Mouse (Mus musculus): ENCODE measurements around the gene Smim27. TPM values are rescaled to one million over a fixed set of nuclear protein-coding genes. Genes with fewer than 3 reads are reported as not detected.
A peak's percentile ranks its signal among the peaks of the same experiment; 100 is the strongest.

Gene Smim27
- polyA plus RNA-seq, 1 experiment from 2014 or later: 37.1 TPM

DNA sequence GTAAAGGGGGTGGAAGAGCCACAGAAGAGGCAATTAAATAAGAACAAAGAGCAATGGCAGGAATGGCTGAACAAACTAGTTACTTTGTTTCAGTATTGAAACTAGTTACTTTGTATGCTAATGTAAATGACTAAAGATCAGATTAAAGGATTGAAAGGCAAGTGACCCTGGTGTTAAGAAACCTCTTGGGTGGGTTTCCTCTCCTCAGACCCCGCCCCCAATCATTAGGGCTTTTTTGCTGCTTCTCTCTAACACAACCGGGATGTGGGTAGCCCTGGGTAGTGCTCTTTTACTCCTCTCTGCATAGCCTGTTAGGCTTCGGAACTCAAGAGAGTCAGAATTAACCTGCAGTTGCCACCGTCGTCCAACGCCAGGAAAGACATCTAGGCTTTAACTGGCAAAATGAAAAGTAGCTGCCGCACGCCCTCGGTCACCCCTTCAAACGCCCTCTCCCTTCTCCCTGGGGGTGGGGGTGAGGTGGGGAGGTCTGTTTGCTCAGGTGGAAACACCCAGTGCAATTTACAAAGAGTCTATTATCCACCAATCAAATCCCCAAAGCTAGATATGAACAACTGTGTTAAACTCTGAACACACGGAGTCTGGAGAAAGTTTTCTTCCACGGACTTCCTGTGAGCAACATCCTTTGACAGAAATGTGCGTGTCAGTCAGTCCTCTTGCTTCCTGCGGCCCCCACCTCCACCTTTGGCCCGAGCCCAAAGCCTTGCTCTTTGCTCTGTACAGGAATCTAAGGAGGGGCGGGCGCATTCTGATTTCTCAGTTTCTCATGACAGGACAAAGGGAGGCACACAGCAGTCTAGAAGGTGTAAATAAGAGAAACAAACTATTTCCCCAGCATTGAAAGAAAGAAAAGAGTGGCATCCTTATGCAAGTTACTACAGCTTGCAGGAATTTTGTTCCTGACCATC, 30.6 kb upstream of the Smim27 start:
- Histone ChIP-seq H3K36me3 (0 out of 2 replicates have a peak, but pooled peaks cover 3% of the 10 kb centered on the region), H3K27ac (peak overlapping the region; percentile 13), H3K9ac (peak overlapping the region; percentile 43; the same call in 1 of the 2 replicates), H3K9me3 (no peaks in the 10 kb centered on the region), H3K4me1 (peaks cover 13% of the 10 kb centered on the region), H3K4me2 (peak overlapping the region; percentile 72), H3K27me3 (no peaks in the 10 kb centered on the region), H3K4me3 (peak overlapping the region; percentile 59)
- peak; percentile 63; the same call in 1 of the 2 replicates for ATAC-seq (ENCODE audit: insufficient number of reproducible peaks, low FRiP score, low TSS enrichment, low read depth)
- 2% methylated on average over 17 of the region's 17 CpGs for WGBS

DNA sequence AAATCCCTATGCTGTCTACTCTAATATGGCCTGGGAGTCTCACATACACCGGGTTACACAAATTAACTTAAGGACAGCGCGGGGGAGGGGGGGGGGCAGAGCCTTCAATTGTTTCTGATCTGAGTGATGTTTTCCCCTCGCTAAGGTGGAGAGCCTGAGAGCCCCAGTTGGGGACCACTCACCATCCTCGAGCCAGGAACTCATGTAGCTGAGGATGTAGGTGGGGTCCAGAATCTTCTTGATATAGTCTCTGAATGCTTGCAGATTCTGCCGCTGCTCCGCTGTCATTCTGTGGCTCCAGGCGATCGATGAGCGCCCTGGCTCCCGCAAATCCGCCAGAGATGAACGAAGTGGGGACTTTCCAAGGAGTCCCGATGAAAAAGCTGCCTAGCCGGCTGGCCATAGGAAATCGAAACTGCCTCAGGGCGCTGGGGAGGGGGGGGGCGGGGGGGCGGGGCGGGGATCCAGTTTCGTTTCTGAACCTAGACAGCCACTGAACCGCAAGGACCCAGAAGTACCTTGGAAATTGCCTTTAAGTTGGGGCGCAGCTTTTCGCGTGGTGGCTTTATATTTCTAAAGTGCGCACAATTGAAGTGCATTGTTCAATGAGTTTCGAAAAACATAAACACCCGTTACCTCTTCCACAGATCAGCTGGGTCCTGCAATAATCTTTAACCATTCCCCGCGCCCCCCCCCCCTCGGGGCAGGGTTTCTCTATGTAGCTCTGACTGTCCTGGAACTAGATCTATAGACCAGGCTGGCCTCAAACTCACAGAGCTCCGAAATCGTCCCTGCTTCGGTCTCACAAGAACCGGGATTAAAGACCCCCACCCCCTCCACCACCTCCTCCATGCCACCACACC, 29.7 kb upstream of the Smim27 start, which contains the start of gene Ddx58:
Gene Ddx58 (minus strand): TSS at position 420 of the 863 bp plus-strand sequence.
- Histone ChIP-seq H3K9ac (peak within 1 kb of the TSS; percentile 43), H3K4me1 (peaks cover 13% of the 10 kb centered on the region), H3K4me2 (peak within 1 kb of the TSS; percentile 72), H3K4me3 (peak within 1 kb of the TSS; percentile 59), H3K27ac (peak within 1 kb of the TSS; percentile 72), H3K9me3 (no peaks in the 10 kb centered on the region), H3K36me3 (0 out of 2 replicates have a peak, but pooled peaks cover 1% of the 10 kb centered on the region), H3K27me3 (no peaks in the 10 kb centered on the region)
- 1% methylated on average over 34 of the region's 35 CpGs for WGBS
- peak; percentile 30; the same call in 1 of the 2 replicates for ATAC-seq (ENCODE audit: insufficient number of reproducible peaks, low FRiP score, low TSS enrichment, low read depth)

DNA sequence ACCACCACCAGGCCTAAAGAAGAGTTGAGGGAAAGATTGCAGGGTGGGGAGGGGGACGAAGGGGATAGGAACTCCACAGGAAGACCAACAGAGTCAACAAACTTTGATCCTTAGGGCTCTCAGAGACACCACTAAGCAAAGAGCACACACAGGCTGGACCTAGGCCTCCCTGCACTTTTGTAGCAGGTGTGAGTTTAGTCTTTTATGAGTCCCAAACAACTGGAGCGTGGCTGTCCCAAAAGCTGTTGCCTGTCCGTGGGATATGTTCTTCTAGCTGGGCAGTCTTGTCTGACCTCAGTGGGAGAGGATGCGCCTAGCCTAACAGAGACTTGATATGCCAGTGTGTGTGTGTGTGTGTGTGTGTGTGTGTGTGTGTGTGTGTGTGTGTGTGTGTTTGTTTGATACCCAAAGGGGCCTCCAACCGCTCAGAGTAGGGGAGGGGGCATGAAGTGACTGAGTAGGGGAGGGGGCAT, 29.1 kb upstream of the Smim27 start:
- no peak overlapping the region for H3K9ac ChIP-seq
- peak overlapping the region; percentile 72 for H3K4me2 ChIP-seq
- WGBS: 46% methylated on average over 5 of the region's 5 CpGs
- H3K27ac ChIP-seq: 0 out of 2 replicates have a peak overlapping the region, but pooled peaks have one; percentile 27
- no peaks in the 10 kb centered on the region for H3K27me3 ChIP-seq
- no peak for ATAC-seq (ENCODE audit: insufficient number of reproducible peaks, low FRiP score, low TSS enrichment, low read depth)
- no peaks in the 10 kb centered on the region for H3K9me3 ChIP-seq
- peak overlapping the region; percentile 59 for H3K4me3 ChIP-seq
- no peaks in the 10 kb centered on the region for H3K36me3 ChIP-seq
- peaks cover 13% of the 10 kb centered on the region for H3K4me1 ChIP-seq

DNA sequence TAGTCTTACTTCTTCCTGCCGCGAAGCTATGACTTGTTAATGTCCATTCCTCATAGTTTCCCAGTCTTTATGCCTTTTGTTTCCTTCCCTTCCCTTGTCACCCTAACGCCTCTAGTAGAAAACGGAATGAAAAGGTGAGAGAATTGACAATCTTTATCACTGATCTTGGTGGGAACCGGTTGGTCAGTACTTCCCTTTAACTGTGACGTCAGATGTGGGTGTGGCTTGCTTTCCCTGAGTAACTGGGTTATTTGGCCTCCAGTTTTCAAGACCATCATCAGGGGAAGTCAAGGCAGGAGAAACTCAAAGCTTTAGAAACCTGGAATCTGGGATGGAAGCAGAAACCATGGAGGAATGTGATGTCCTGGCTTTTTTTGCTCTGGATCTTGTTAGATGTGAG, 27.5 kb upstream of the Smim27 start:
- H3K27ac ChIP-seq: no peak overlapping the region
- peaks cover 13% of the 10 kb centered on the region for H3K4me1 ChIP-seq
- no peak overlapping the region for H3K4me2 ChIP-seq
- no peak overlapping the region for H3K9ac ChIP-seq
- no peaks in the 10 kb centered on the region for H3K27me3 ChIP-seq
- no peak overlapping the region for H3K4me3 ChIP-seq
- H3K9me3 ChIP-seq: no peaks in the 10 kb centered on the region
- ATAC-seq (ENCODE audit: insufficient number of reproducible peaks, low FRiP score, low TSS enrichment, low read depth): no peak
- H3K36me3 ChIP-seq: no peaks in the 10 kb centered on the region
- 51% methylated on average over 6 of the region's 6 CpGs for WGBS

DNA sequence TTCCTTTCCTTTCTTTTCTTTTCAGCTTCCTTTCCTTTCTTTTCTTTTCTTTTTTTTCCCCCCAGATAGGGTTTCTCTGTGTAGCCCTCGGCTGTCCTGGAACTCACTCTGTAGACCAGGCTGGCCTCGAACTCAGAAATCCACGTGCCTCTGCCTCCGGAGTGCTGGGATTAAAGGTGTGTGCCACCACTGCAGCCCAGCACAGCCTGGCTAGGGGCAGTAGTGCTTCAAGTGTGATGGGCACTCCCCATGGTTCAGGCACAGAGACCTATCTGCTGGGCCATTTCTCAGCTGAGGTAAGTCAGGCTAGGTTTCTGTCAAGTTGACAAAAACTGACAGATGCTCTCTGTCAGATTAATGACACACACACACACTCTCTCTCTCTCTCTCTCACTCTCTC, 26.4 kb upstream of the Smim27 start:
- Histone ChIP-seq H3K4me2 (no peak overlapping the region), H3K9ac (no peak overlapping the region), H3K4me1 (peaks cover 13% of the 10 kb centered on the region), H3K4me3 (no peak overlapping the region), H3K27ac (no peak overlapping the region), H3K27me3 (no peaks in the 10 kb centered on the region), H3K9me3 (no peaks in the 10 kb centered on the region), H3K36me3 (no peaks in the 10 kb centered on the region)
- 78% methylated on average over 4 of the region's 4 CpGs for WGBS
- ATAC-seq (ENCODE audit: insufficient number of reproducible peaks, low FRiP score, low TSS enrichment, low read depth): no peak

DNA sequence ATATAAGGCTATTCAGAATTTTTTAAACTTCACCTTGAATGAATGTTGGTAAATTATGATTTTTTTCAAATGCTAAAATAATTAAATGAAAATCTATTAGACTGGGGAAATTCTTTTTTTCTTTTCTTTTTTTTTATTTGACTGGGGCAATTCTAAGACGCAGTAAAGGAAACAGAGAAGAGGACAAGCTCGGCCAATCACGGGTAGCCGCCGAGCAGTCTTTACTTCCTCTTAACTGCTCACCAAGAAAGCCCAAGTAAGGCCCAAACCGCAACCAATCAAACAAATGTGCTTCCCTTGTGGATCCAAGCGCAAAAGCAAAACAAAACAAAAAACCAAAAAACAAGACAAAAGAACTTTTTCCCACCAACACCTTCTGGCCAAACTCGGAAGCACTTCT, 25.3 kb upstream of the Smim27 start:
- Histone ChIP-seq H3K9me3 (no peaks in the 10 kb centered on the region), H3K27ac (no peak overlapping the region), H3K9ac (no peak overlapping the region), H3K4me1 (peaks cover 7% of the 10 kb centered on the region), H3K36me3 (no peaks in the 10 kb centered on the region), H3K4me2 (no peak overlapping the region), H3K4me3 (no peak overlapping the region), H3K27me3 (no peaks in the 10 kb centered on the region)
- no peak for ATAC-seq (ENCODE audit: insufficient number of reproducible peaks, low FRiP score, low TSS enrichment, low read depth)
- WGBS: 76% methylated on average over 8 of the region's 8 CpGs

DNA sequence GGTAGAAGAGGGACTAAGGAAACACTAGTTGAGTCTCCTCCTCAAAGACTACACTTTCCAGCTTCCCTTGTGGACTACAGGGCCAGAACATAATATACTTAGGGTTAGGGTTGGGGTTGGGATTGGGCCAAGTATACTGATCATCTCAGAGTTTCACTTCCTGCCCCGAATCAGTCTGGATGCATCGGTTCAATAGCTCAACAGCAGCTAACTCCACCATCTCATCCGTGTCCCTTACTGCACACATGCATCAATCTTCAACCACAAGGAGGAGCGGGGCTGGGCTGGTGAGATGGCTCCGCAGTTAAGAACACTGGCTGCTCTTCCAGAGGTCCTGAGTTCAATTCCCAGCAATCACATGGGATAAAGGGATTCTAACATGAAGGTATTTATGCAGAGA, 18.4 kb upstream of the Smim27 start:
- no peak overlapping the region for H3K9ac ChIP-seq
- H3K9me3 ChIP-seq: no peaks in the 10 kb centered on the region
- no peak overlapping the region for H3K4me3 ChIP-seq
- H3K27me3 ChIP-seq: no peaks in the 10 kb centered on the region
- no peak overlapping the region for H3K27ac ChIP-seq
- WGBS: 85% methylated on average over 5 of the region's 5 CpGs
- H3K36me3 ChIP-seq: no peaks in the 10 kb centered on the region
- H3K4me2 ChIP-seq: no peak overlapping the region
- H3K4me1 ChIP-seq: 0 out of 2 replicates have a peak, but pooled peaks cover 4% of the 10 kb centered on the region
- ATAC-seq (ENCODE audit: insufficient number of reproducible peaks, low FRiP score, low TSS enrichment, low read depth): no peak

DNA sequence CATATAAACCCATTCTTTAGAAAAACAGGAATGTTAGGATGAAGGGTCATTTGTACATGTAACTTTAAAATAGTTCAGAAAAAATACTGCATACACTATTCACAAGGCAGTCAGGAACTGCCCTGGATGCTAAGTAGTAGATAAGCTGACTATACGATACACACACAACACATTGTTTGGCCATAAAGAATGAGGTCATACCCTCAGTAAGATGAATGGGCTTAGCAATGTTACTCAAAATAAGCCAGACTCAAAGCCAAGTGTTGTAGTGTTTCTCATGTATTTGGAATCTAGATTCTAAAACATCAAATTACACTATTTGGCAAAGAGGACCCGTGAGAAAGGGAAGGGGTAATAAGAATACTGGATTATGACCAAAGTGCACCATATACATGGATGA, 15.6 kb upstream of the Smim27 start:
- Histone ChIP-seq H3K9ac (no peak overlapping the region), H3K27ac (no peak overlapping the region), H3K4me3 (no peak overlapping the region), H3K4me1 (0 out of 2 replicates have a peak, but pooled peaks cover 4% of the 10 kb centered on the region), H3K9me3 (no peaks in the 10 kb centered on the region), H3K4me2 (no peak overlapping the region), H3K27me3 (no peaks in the 10 kb centered on the region), H3K36me3 (peaks cover 5% of the 10 kb centered on the region; the same call in 1 of the 2 replicates)
- no peak for ATAC-seq (ENCODE audit: insufficient number of reproducible peaks, low FRiP score, low TSS enrichment, low read depth)
- WGBS: 49% methylated on average over 2 of the region's 2 CpGs

DNA sequence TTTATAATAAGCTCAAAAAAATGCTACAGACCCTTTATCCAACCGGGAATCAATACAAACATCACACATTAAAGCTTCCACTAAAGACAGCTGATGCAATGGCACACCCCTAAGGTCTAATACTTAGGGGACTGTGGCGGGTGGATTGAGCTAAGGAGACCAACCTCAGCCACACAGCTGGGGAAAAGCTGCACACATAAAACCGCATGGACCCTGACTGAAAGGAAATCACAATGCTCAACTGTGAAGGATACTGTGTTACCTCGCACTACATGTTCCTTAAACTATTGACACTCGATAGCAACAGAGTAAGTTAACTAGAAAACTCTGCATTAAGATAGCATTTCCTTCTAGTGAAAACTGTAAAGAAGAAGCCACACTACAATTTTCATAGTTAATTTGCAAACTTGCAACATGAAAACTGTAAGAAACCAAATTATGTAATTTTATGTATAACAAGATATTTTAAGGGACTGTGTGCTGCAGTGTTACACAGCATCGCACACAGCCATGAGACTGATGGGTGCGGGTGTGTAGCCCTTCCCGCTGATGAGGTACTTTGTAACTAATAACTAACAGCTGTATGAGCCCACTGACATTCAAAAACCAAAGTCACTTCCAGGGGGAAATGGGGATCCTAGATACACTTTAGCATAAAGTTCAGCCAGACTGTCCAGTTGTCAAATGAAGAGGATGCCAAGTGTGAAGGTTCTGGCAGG, 14.8 kb upstream of the Smim27 start:
- no peak for ATAC-seq (ENCODE audit: insufficient number of reproducible peaks, low FRiP score, low TSS enrichment, low read depth)
- H3K4me1 ChIP-seq: 0 out of 2 replicates have a peak, but pooled peaks cover 4% of the 10 kb centered on the region
- H3K4me2 ChIP-seq: no peak overlapping the region
- H3K4me3 ChIP-seq: no peak overlapping the region
- H3K36me3 ChIP-seq: peaks cover 10% of the 10 kb centered on the region; the same call in 1 of the 2 replicates
- no peak overlapping the region for H3K9ac ChIP-seq
- no peaks in the 10 kb centered on the region for H3K9me3 ChIP-seq
- 41% methylated on average over 8 of the region's 8 CpGs for WGBS
- peak overlapping the region; percentile 33 for H3K27ac ChIP-seq
- no peaks in the 10 kb centered on the region for H3K27me3 ChIP-seq

DNA sequence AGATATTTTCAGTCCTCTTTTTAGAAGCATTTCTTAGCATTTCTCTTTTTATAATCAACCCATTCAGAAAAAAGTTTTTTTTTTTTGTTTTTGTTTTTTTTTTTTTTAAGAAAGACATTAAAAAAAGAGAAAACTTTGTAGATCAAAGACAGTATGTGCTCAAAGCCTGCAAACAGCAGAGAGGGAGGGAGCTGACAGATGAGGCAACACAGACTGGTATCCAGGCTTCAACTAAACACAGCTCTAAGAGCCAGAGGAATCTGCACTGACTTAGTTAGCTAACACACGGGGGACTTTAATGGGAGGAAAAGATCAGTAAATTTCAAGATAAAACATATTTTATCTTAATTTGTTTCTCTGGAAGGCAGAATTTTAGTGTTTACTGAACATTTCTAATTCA, 5.1 kb upstream of the Smim27 start:
- Histone ChIP-seq H3K27me3 (no peaks in the 10 kb centered on the region), H3K36me3 (peaks cover 45% of the 10 kb centered on the region), H3K4me3 (no peak overlapping the region), H3K4me2 (no peak overlapping the region), H3K9ac (no peak overlapping the region), H3K4me1 (peaks cover 17% of the 10 kb centered on the region), H3K27ac (no peak overlapping the region), H3K9me3 (no peaks in the 10 kb centered on the region)
- ATAC-seq (ENCODE audit: insufficient number of reproducible peaks, low FRiP score, low TSS enrichment, low read depth): no peak
- 67% methylated on average over 1 of the region's 1 CpGs for WGBS

DNA sequence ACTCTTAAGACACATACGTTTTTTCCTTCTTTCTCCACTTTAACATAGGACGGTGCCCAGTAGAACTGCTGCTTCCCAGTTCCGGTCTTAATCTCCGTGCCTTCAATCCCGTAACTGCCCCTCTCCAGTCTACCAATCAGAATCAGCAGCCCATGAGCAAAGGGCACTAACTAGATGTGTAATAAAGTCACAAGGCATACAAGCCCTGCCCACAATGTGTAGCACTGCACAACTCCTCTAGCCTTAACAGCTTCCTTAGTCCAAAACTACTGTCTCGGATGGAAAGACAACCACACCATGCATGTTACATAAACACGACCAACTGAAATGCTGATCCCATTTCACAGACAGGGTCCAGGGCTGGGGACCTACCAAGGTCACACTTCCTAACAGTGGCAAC, 1.7 kb upstream of the Smim27 start:
- H3K4me1 ChIP-seq: peaks cover 19% of the 10 kb centered on the region
- peak overlapping the region; percentile 75 for H3K4me3 ChIP-seq
- peaks cover 21% of the 10 kb centered on the region for H3K36me3 ChIP-seq
- no peak for ATAC-seq (ENCODE audit: insufficient number of reproducible peaks, low FRiP score, low TSS enrichment, low read depth)
- H3K9me3 ChIP-seq: no peaks in the 10 kb centered on the region
- H3K27me3 ChIP-seq: no peaks in the 10 kb centered on the region
- WGBS: 62% methylated on average over 7 of the region's 7 CpGs
- peak overlapping the region; percentile 85 for H3K4me2 ChIP-seq
- H3K9ac ChIP-seq: peak overlapping the region; percentile 82
- peak overlapping the region; percentile 100 for H3K27ac ChIP-seq
